Mouse (Mus musculus): ENCODE measurements at regions not wholly inside any gene's neighbourhood (a gene's known extent, or its start where the extent isn't known, plus 50 kb on each side); places are given as distances from the start of the nearest gene placed in this dataset.

DNA sequence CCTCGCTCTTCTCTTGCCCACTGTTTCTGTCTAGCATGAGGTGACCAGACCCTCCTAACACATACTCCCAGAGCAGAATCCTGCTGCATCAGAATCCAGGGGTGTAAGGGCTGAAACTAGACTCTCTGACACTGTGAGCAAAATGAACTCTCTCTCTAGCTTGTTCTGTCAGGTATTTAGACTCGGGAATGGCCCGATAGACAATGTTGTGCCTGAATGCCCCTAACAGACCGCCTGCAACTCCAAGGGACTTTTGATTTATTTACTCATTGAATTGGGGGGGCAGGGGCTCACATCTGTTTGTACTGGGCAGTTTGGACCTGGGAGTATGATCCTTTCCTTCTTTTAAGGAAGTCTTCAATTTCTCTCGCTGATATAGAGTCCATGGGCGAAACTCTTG, 469.3 kb upstream of the Trpc7 start:
- no peak for DNase-seq (ENCODE audit: low spot score in 2 of 2)

DNA sequence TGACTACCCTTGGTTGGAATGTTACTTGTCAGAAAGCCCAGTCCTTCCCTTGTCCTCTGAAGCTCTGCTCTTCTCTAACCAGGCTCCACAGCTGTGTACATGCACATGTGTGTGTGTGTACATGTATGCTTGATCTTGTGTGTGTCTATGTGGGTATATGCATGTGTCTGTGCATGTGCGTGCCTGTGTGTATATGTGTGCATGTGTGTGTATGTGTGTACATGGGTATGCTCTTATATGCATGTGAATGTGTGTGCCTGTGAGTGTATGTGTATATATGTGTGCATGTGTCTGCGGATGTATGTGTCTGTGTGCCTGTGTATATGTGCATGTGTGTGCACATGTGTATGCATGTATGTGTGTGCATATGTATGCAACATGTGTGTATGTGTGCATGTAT, 468.6 kb upstream of the Trpc7 start:
- peak in 1 of 2 experiments; percentile 28 for DNase-seq (ENCODE audit: low spot score in 2 of 2)

DNA sequence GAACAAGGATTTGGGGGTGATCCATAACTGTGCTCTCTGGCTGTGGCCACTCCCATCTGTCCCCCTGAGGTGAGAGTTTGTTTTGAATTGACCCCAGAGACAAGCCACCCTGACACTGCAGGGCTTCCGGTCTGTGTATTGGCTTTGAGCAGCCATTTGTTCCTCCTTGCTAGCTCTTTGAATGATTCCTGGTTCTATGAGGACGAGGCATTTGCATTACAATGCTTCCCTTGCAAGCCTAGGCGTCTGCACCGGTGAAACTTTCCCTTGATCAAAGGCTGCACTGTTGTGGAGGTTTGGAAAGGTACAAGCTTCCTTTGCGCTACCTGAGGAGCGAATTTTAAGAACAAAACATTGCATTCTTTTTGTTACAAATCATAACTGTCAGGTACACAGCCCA, 466.8 kb upstream of the Trpc7 start:
- DNase-seq (ENCODE audit: low spot score in 2 of 2) = peak in 1 of 2 experiments; percentile 36

DNA sequence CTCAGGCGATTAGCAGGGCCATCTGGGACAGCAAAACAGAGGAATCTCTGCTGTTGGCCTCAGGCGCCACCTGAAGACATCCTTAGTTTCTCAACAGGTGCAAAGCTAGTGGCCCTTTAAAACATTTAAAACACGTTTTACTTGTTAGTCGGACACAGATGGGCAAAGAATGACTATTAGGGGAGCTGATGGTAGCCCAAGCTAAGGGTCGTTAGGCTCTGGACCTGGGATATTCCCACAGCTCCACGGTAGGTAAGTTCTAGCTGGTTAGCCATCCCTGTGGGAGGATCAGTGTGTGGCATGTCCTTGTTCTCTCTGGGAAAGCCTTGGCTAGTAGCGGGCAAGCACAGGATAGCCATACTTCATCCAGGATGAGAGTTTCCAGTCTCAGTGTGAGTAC, 465.5 kb upstream of the Trpc7 start:
- peak in 1 of 2 experiments; percentile 42 for DNase-seq (ENCODE audit: low spot score in 2 of 2)

DNA sequence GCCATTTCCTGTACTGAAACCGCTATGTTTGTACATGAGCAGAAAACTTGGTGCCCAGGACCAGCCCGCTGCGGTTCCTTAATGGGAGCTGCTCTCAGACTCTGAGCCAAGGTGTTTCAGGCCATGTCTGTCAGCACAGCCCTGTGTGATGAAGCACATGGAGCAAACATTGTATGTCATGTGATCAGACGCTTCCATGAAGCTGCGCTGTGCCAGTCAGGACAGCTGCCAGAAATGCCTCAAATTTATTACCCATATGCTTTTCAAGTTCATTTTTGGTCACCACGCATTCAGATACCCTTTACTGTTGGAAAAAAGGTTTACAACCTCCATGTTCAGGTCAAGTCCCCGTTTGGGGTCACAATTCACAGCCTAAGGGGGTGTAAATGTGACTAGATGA, 458.8 kb upstream of the Trpc7 start:
- no peak for DNase-seq (ENCODE audit: low spot score in 2 of 2)

DNA sequence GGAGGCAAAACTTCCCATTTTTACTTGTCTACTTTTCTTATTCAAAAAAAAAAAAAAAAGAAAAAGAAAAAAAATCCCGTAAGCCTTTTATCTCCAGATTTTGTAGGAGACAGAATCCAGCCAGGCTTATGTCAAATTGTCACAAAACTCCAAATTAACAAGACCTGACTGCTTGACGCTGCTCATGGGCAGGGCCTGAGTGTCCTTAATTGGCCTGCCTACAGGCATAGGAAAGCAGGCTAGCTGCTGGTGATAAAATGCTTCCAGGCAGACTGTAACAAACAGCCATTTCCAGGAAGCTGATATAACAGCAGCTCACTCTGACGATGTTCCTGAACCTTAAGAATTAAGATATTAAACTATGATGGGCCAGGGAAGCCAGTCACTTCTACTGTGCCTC, 458.2 kb upstream of the Trpc7 start:
- DNase-seq (ENCODE audit: low spot score in 2 of 2) = no peak

DNA sequence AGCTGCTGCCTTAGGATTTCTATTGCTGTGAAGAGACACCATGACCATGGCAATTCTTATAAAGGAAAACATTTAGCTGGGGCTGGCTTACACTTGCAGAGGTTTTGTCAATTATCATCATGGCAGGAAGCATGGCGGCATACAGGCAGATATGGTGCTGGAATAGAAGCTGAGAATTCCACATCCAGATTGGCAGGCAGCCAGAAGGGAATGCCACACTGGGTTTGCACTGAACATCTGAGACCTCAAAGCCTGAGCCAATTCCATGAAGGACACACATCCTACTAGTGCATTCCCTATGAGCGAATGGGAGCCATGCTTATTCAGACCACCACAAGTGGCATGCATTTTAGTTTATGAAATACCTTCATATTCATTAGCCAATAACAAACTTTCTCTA, 455.0 kb upstream of the Trpc7 start:
- DNase-seq (ENCODE audit: low spot score in 2 of 2) = no peak

DNA sequence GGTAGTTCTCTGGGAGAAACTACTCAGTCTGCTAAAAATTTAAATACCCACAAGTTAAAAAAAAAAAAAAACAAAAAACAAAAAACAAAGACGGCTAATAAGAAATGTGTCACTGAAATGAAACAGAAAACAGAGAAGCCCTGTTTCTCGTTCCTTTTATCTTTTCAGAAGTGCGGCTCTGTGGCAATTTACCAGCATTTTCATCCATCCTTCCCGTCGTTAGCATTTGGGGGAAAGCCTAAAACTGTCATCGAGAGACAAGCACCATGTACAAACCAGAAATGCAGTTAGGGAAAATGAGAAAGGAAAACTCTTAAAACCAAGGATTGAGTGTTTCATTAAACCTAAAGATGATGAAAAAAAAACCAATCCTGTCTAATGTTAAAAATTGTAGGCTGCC, 442.9 kb upstream of the Trpc7 start:
- no peak for DNase-seq (ENCODE audit: low spot score in 2 of 2)

DNA sequence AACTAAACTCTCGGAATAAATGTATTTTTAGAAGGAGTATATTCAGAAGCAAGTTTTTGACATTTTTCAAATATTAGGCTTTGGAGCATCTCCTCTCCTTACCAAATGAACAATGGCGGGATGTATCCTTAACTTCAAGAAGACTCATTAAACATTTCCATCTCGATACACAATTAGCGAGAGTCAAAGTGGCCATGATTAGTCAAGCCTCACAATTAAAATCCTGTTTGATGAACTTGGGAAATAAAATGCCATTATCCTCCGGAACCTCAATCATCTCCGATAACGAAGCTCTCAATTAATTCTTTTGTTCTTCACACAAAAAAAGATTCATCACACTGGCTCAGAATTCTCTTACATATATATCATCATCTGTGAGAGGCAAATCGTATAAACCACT, 440.8 kb upstream of the Trpc7 start:
- no peak for DNase-seq (ENCODE audit: low spot score in 2 of 2)

DNA sequence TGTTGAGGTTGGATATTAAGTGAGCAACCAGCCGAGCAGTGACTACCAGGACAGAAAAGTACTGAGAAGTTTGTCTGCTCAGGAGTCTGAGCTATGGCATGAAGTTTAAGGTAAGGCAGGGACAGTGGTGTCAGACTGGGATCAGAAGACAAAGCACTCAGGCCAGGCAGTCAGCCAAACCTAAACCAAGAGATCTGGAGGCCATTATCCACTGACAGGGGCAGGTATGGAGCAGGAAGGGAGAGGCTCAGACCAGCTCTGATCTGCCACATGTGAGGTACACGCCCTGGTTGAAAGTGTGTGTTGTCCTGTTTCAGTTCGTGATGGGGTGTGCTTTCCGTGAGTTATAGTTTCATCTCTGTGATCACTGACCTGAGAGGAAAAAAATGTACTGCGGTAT, 437.2 kb upstream of the Trpc7 start:
- DNase-seq (ENCODE audit: low spot score in 2 of 2) = no peak

DNA sequence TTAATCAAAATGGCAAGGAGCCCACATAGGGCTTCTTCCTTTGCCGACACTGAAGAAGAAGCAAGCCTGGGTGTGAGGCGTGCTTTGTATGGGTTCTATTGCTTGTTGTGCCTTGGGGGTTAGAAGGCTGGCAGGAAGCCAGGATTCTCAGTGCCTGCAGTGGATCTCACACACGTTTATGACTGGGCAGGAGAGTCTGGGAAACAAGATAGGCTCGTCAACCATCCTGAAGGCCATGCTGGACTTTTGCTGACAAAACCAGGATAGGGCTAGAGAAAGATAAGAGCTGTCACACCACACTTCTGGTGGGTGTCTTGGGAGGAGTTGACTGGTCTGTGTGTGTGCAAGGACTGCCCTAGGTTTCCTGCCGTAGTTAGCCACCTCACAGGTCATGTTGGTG, 436.1 kb upstream of the Trpc7 start:
- DNase-seq (ENCODE audit: low spot score in 2 of 2) = no peak

DNA sequence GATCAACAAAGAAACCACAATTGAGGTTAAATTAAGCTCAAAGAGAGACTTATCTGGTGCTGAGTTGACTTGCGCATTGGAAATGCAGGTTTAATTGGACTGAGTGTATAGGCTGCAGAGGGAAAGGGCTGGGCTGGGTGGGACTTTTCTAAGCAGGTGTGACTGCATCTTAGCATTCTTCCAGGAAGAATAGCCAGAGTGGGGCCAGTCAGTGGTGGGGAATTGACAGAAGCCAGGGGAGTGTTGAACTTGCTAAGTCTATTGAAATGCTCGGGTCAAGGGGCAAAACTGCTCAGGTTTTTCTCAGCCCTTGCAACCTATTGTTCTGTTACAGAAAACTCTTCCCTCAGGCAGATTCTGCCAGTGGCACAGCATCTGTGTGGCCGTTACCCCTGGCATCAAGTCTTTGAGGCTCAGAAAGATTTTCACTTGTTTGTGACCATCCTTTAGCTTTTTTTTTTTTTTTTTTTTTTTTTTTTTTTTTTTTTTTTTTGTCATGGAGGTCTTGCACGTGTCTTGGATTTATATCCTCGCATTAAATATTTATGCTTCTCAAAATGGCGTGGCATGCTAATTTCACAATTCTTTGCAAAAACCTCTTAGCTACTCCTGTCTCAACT, 429.6 kb upstream of the Trpc7 start:
- DNase-seq (ENCODE audit: low spot score in 2 of 2) = no peak

DNA sequence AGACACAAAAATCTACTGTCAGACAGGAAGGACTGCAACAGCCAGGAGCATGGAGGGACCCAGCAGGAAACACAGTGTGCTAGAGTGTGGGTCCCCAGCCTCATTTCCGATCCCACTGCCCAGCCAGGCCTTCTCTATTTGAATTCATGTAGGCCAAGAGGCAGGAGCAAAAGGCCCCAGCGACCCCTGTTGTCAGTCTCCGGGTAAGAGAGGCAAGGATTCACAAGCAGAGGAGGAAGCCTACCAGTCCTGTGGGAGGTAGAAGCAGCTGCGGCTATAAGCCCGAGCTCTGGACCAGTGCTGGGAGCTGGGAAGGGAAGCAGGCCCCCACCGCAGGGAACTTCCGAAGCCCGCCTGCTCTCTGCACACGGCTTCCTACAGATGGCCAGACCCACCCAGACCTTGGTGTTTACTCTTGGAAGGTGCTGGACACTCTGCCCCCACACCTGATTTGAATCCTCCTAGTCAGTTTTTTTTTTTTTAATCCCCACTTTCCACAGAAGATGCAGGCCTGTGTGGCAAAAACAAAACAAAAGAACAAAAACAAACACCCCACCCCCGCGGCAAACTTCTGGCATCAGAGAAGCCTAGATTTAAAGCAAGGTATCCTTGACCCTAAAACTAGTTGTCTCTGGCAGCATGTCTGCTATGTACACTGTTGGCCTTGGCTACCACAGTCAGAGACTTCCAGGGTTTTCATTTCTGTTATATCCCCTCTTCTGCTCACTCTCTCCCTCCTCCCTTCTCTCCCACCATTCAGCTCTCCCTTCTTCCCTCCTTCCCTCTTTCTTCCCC, 420.6 kb upstream of the Trpc7 start:
- no peak for DNase-seq (ENCODE audit: low spot score in 2 of 2)

DNA sequence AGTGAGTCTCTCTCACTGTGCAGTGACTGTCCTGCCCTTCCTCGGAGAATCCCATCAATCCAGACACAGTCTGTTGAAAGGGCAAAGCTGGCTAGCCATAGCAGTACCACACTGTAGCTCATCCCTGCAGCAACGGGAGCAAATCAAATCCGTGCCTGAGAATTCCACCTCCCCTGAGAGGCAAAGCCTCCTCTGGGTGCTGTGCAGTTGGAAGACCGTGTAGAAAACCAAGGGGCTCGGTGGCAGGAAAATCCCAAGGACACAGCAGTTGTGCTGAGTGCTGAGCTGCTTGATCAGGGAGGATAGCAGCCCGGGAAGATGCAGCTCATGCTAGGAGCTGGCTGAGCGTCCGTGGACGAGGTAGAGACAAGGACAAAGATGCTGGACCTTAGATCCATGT, 418.7 kb upstream of the Trpc7 start:
- no peak for DNase-seq (ENCODE audit: low spot score in 2 of 2)

DNA sequence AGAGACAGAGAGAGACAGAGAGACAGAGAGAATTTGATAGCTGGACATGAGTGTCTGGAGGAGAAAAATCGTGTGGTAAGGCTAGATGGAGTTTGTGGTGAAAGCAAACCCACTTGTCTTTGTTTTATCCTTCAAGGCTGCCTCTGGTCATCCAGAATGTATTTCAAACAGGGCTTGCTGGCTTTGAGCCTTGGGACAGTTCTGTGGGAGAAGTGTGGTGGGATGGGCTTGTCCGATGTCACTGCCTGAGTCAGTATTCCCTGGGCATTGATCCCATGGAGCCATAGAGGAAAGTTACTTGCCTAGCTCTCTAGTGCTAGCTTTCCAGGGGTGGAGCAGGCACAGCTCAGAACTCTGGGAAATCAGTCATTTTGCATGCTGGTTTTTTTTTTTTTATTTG, 417.9 kb upstream of the Trpc7 start:
- DNase-seq (ENCODE audit: low spot score in 2 of 2) = no peak

DNA sequence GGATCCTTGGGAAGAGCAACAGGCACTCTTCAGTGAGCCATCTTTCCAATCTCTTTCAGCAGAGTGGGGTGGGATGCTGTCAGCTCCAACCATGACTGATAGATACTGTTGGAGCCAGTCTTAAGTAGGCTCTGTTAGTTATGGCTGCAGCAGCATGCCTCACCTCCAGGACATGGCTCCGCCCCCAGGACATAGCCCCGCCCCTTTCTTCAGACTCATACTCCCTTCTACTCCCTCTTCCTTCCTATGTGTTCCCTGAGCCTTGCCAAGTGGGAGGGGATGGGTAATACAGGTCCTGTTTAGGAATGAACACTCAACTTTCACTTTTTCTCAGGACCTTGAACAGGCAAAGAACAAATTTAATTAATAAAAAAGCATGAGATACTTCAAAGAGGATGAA, 415.4 kb upstream of the Trpc7 start:
- no peak for DNase-seq (ENCODE audit: low spot score in 2 of 2)

DNA sequence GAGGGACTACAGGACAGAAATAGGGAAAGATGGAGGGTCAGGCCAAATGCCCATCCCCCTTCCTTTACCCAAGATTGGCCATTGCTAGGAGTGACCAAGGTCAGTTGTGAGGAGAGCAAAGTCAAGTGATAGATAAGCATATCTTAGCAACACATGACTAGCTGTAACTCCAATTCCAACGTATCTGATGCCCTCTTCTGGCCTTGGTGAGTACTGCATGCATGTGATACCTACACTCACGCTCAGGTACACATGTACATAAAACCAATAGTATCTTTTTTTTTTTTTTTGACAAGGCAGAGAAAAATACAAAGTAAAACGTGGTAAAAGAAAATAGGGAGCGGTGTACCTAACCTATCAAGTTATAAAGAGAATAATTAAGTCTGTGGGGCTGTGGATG, 413.8 kb upstream of the Trpc7 start:
- no peak for DNase-seq (ENCODE audit: low spot score in 2 of 2)

DNA sequence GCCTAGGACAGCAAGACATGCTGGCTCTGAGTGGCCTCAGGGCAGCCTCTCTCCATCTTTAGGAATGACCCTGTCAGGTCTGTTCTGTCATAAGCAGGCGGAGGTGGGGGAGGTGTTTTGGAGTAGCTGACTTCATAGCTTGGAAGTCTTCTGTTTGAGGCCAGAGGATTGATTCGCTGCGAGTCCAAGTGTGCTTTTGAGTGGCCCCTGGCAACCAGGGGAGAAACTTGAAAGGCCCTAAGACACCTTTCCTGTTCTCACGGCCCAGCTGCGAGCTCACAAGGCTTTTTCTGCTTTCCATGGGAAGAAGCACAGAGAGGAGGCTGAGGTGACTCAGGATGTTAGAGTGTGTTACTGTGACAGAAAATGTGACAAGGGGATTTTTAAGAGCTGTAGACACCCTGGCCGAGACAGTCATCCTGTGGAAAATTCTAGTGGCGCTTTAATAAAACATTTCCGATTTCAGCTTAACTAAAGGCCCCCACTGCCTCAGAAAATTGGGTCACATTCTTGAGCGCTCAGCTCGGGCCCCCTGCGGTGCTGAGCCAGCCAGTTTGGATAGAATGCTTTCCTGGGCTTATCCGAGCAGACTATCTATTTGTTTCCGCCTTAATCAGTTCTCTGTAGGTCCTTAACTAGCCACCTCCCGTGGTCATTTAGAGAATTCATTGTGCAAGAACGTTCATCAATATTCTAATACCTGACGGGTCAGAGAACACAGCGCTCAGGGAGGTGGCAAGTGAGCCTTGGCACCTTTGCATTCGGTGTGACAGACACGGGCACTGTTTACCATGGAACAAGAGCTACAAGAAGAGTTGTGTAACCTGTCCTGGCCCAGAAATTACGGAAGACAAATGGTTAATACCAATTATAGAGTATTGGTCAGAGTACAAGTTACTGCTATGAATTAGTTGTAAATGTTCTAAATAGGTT, 412.4 kb upstream of the Trpc7 start:
- no peak for DNase-seq (ENCODE audit: low spot score in 2 of 2)

DNA sequence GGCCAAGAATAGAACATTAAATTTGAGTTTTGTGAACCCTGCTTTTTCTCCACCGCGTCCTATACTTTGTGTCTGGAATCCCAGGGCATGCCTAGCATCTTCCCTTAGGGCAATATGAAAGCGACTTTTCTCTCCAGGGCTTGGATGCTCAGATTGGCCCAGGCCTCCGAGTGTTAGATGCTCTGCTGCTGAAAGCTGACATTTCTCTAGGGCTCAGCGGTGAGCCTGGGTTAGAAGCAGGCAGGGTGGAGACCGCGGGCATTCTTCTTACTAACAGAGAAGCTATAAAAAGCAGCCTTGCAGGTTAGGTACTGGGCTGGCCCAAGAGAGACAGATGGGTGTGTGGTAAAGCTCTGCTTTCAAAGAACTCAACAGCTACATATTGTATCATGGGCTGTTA, 409.8 kb upstream of the Trpc7 start:
- no peak for DNase-seq (ENCODE audit: low spot score in 2 of 2)

DNA sequence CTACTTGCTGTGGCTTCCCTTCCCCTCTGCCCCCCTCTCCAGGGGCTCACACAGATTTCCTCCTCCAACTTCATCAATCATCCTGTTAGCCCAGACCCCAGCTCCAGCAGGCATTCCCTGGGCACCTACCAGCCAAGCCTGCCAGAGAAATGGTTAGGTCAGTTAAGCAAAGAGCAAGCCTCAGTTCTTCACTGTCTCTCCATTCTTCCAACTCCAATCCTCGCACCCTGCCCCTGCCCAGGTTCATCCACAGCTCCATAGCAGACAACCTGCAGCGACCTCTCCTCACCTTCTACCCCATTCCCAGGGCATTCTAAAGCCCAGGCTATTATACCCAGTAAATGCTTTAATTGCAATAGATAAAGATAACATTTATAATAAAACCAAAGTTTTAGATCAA, 408.0 kb upstream of the Trpc7 start:
- no peak for DNase-seq (ENCODE audit: low spot score in 2 of 2)

DNA sequence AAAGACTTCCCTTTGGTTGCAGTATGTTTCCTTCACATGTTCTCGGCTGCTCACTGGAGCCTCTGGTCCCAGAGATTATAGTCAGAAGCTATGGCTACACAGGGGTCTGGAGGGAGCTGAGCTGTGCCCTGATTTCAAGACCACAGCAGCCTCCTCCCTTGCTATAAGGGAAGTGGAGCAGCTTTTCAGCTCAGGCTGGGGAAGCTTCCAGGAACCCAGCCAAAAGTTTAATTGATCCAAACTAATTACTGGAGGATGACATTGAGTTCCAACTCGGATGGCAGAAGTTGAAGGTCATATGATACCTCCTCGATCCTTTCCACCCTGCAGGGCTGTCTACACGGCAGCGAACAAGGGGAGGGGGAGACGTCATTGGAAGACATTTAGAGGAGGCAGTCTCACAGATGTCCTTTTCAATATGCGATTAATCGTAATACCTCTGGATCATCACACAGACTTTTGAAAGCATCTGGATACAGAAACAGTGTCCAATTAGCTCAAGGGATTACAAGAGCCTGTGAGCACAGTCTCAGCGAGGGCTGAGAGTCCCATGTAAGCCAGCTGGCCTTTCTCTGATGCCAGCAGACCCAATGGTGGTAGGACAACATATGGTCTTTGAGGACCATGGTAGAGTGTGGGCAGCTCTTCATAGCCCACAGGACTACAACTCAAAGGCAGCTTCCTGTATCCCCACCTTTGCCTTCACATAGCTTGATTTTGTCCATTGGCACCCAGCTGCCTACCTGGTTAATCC, 396.1 kb upstream of the Trpc7 start:
- no peak for DNase-seq (ENCODE audit: low spot score in 2 of 2)

DNA sequence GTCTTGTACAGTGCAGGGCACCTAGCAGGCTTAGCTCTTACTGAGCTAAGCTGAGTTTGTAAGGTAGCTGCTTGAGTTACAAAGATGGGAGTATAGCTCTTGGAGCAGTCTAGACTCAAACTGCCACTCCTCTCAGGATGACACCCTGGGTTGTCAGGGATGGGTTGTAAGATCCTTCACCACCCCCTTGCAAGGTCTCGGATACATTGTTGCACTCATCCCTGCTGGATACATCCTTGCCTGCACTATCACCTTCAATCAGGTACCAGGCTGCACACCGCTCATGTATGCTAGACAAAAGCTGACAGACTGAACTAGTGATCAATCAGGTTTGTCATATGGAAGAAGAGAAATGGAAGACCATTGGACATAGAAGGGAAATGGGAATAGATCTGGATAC, 390.4 kb upstream of the Trpc7 start:
- no peak for DNase-seq (ENCODE audit: low spot score in 2 of 2)

All from urinary bladder, postnatal 4 days (tissue).